Mouse (Mus musculus): ENCODE results near the gene Abhd16b.

- TF ChIP-seq EP300 (IDR thresholded peaks at IDR 0.05; ENCODE audit: low read depth) = no peak
- TF ChIP-seq CTCF (IDR thresholded peaks at IDR 0.05; ENCODE audit: low read depth) = no peak
Observed at GRCm38 (mm10) chr2:181532589-181532988, 39.6 kb downstream of the Abhd16b start.
